Mouse (Mus musculus) forebrain, embryonic 14.5 days (tissue): ENCODE measurements at regions not wholly inside any gene's neighbourhood (a gene's known extent, or its start where the extent isn't known, plus 50 kb on each side); places are given as distances from the start of the nearest gene placed in this dataset.
A peak's percentile ranks its signal among the peaks of the same experiment; 100 is the strongest.

ENCODE experiments used
- ATAC-seq: fragments of 200-750 bp; cut with Nextera tagmentation; 2 replicates; pipeline ENCODE4 v1.8.0; 2017; ENCODE audit warnings: mild to moderate bottlenecking, moderate library complexity
- DNase-seq: peaks from one replicate; pipeline ENCODE4 v3.0.0-alpha.2; 2015; ENCODE audit warnings: low spot score
- H3K27ac ChIP-seq: fragments of 300-500 bp; sonication (generic); 2 replicates; pipeline ENCODE4 v1.5.1; 2014; ENCODE audit warnings: low read depth, mild to moderate bottlenecking, control low read depth, low read length, moderate library complexity
- H3K27me3 ChIP-seq: fragments of 300-500 bp; sonication (generic); replicated peaks from 2 replicates; pipeline ENCODE4 v1.6.1; 2014; ENCODE audit warnings: low read length, control low read depth, mixed read lengths; ENCODE audit not compliant: control insufficient read depth, insufficient read depth
- H3K36me3 ChIP-seq: fragments of 300-500 bp; sonication (generic); 2 replicates; pipeline ENCODE4 v1.6.1; 2014; ENCODE audit warnings: low read length, control low read depth; ENCODE audit not compliant: control insufficient read depth, insufficient read depth
- H3K4me1 ChIP-seq: fragments of 300-500 bp; sonication (generic); 2 replicates; pipeline ENCODE4 v1.6.1; 2014; ENCODE audit warnings: antibody characterized with exemption, low read length, control low read depth; ENCODE audit not compliant: control insufficient read depth, insufficient read depth
- H3K4me2 ChIP-seq: fragments of 300-500 bp; sonication (generic); 2 replicates; pipeline ENCODE4 v1.6.1; 2014; ENCODE audit warnings: mild to moderate bottlenecking, control low read depth, low read length
- H3K4me3 ChIP-seq: fragments of 300-500 bp; sonication (generic); 2 replicates; pipeline ENCODE4 v1.5.1; 2014; ENCODE audit warnings: low read depth, low read length, control low read depth
- H3K9ac ChIP-seq: fragments of 300-500 bp; sonication (generic); 2 replicates; pipeline ENCODE4 v1.6.1; 2014; ENCODE audit warnings: mild to moderate bottlenecking, low read length, control low read depth, moderate library complexity
- H3K9me3 ChIP-seq: fragments of 300-500 bp; sonication (generic); replicated peaks from 2 replicates; pipeline ENCODE4 v1.6.1; 2016; ENCODE audit warnings: low read length, control low read depth, mixed read lengths; ENCODE audit not compliant: control insufficient read depth
- WGBS: fragments of 180-500 bp; shearing (Covaris S2); extraction: QIAGEN DNeasy Blood & Tissue Kit; methylation state at CpG from one replicate; pipeline ENCODE4 v1.1.7; 2014; 5-methylcytosine and 5-hydroxymethylcytosine counted together

DNA sequence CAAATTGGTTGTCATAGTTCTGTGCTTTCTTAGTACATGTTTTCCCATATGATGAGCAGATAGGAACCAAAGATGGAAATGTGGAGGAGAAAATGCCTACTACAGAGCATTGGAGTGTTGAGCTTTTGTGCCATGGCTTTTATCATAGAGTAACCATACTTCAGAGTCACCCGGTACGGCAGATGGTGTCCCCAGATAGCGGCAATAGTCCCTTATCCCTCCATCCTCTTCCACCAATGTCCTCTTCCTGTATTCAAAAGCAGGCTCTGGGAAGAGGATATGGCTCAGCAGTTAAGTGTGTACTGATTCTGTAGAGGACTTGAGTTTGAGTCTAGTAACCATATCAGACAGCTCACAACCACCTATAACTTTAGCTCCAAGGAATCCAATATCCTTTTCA lies 106.3 kb downstream of the 1190002N15Rik start:
- WGBS, result 93% methylated on average over 3 of the region's 3 CpGs
- Histone ChIP-seq H3K4me1 (no peaks in the 10 kb centered on the region), H3K4me3 (no peak overlapping the region), H3K27me3 (no peaks in the 10 kb centered on the region), H3K9ac (no peak overlapping the region), H3K36me3 (no peaks in the 10 kb centered on the region), H3K9me3 (no peaks in the 10 kb centered on the region), H3K27ac (no peak overlapping the region), H3K4me2 (no peak overlapping the region)
- ATAC-seq, result no peak
- no peak for DNase-seq

DNA sequence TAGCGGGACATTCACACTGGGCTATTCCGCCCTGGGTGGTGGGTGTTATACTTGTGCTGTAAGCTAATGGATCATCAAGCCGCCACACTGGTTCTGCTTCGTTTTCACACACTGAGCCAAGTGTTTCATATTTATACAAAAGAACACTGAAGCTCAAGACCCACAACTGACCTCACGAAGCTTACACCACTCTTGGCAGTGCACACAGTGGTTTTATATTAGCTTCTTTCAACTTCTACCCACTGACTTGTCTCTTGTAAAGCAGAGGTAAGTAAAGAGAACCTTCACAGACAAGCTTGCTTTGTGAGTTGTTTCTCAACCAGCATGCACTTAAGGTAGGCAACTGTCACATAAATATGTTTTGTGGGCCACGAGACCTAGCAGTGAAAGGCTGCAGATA lies 106.9 kb downstream of the 1190002N15Rik start:
- DNase-seq (no peak), ATAC-seq (no peak)
- Histone ChIP-seq H3K9me3 (no peaks in the 10 kb centered on the region), H3K9ac (no peak overlapping the region), H3K36me3 (no peaks in the 10 kb centered on the region), H3K27ac (no peak overlapping the region), H3K4me2 (no peak overlapping the region), H3K4me3 (no peak overlapping the region), H3K27me3 (no peaks in the 10 kb centered on the region), H3K4me1 (no peaks in the 10 kb centered on the region)
- 84% methylated on average over 6 of the region's 6 CpGs for WGBS

DNA sequence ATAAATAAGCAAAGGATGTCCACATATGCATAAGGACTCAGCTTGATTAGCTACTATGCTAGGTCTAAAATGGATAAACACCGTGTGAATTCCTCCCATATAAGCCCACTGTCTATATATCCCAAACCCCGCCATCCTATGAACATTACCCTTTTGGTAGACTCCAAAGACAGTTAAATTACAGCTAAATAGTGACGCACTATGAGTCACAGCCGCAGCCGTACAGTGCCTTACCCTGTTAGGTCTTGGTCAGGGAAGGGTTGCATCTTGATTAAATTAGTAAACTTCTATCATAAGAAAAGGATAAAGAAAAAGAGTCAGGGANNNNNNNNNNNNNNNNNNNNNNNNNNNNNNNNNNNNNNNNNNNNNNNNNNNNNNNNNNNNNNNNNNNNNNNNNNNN lies 111.1 kb downstream of the 1190002N15Rik start:
- no peak overlapping the region for H3K9ac ChIP-seq
- ATAC-seq (no peak), DNase-seq (no peak)
- H3K4me3 ChIP-seq, result no peak overlapping the region
- no peaks in the 10 kb centered on the region for H3K9me3 ChIP-seq
- H3K36me3 ChIP-seq, result no peaks in the 10 kb centered on the region
- H3K27ac ChIP-seq, result no peak overlapping the region
- no peaks in the 10 kb centered on the region for H3K27me3 ChIP-seq
- H3K4me1 ChIP-seq, result 0 out of 2 replicates have a peak, but pooled peaks cover 2% of the 10 kb centered on the region
- no peak overlapping the region for H3K4me2 ChIP-seq
- WGBS, result 91% methylated on average over 5 of the region's 5 CpGs

DNA sequence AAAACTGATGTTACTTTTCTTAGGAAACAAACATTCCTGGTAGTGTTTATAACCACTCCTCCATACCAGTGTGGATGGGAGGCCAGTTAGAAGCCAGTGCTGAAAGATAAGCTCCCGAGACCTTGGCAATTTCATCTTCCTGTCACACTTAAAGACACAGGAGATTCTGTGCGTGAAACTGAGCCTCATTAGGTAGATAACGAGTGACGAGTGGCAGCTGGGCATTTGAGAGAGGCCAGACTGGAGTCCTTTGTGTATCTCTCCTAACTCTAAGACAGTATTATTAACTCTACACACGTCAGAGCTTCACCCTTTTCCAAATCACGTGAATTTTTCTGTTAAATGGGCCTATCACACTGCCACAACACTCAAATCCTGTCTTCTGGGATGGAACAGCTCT lies 112.1 kb downstream of the 1190002N15Rik start:
- 13% methylated on average over 6 of the region's 6 CpGs for WGBS
- Histone ChIP-seq H3K4me3 (no peak overlapping the region), H3K27me3 (no peaks in the 10 kb centered on the region), H3K9me3 (no peaks in the 10 kb centered on the region), H3K27ac (no peak overlapping the region), H3K4me2 (no peak overlapping the region), H3K36me3 (no peaks in the 10 kb centered on the region), H3K9ac (no peak overlapping the region), H3K4me1 (0 out of 2 replicates have a peak, but pooled peaks cover 2% of the 10 kb centered on the region)
- DNase-seq (peak; percentile 31), ATAC-seq (peak; percentile 48; the same call in 1 of the 2 replicates)

DNA sequence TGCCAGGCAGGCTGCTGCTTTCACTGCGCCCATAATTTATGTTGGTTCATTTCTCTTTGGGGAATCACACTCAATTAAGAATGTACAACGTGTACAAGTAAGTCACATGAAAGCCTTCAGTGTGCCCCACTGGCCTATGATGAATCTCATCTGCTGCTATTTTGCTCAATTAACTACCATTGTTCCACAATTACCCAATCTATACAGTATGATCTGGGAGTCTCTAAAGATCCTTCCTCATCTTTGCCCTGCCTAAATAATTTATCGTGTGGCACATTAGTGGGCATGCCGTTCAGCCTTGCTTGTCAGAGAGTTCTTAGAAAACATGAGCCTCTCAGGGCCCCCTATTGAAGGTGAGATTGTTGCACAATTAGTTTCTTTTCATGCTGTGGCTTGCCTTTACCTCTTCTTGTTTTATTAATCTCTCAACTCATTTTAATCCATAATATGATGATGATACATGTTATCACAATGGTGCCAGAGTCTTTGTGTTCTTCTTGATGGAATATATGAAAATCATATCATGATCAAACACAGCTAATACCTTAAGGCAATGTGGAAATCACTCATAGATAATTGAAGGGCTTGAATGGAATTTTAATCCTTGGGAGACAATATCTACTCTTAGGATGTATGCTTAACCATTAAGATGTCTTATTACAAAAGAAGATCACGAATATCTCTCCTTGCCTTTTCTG lies 113.3 kb downstream of the 1190002N15Rik start:
- Histone ChIP-seq H3K27me3 (no peaks in the 10 kb centered on the region), H3K27ac (no peak overlapping the region), H3K9ac (no peak overlapping the region), H3K4me2 (no peak overlapping the region), H3K9me3 (no peaks in the 10 kb centered on the region), H3K4me3 (no peak overlapping the region), H3K36me3 (no peaks in the 10 kb centered on the region), H3K4me1 (0 out of 2 replicates have a peak, but pooled peaks cover 2% of the 10 kb centered on the region)
- ATAC-seq (no peak), DNase-seq (peak; percentile 21)
- WGBS, result 41% methylated on average over 5 of the region's 5 CpGs

DNA sequence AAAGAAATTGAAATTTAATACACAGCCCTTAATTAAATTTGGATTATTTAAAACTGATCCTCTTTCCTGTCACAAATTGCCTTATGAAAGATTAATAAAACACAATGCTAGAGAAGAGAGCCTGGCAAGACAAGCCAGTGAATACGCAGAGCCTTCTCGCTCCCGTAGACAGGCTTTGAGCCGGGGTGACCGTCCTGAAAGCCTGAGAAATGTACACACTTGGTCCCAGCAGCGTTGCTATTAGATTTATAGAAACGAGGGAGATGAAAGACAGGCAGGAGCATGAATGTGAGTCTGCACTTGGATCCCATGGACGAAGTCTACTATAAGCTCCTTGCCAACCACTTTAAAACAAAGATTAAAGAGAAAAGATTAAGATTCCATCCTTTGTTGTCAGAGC lies 127.3 kb downstream of the 1190002N15Rik start:
- Histone ChIP-seq H3K4me1 (peaks cover 12% of the 10 kb centered on the region; the same call in 1 of the 2 replicates), H3K9me3 (no peaks in the 10 kb centered on the region), H3K4me3 (no peak overlapping the region), H3K4me2 (no peak overlapping the region), H3K9ac (no peak overlapping the region), H3K36me3 (no peaks in the 10 kb centered on the region), H3K27ac (peak overlapping the region; percentile 22; the same call in 1 of the 2 replicates), H3K27me3 (no peaks in the 10 kb centered on the region)
- ATAC-seq, result peak; percentile 61; the same call in 1 of the 2 replicates
- peak; percentile 36 for DNase-seq
- WGBS, result 26% methylated on average over 8 of the region's 8 CpGs

DNA sequence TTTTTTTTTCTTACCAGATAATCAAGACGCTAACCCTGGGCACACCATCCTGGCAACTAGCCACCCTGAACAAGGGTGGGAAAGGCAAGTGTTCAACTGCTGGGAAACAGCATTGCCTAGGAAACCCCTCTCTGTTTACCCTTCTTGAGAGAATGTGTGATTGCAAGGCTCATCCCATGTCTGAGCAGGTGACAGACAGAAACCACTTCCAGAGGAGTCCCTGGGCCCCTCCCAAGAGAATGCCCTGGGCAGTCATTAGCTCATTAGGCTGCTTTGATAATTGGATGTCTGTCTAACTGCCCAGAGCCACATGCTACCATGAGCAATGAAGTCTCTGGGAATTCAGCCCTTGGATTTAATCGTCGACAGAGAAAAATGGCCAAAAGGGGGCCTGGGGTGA lies 127.8 kb downstream of the 1190002N15Rik start:
- Histone ChIP-seq H3K4me2 (no peak overlapping the region), H3K36me3 (no peaks in the 10 kb centered on the region), H3K27me3 (no peaks in the 10 kb centered on the region), H3K9me3 (no peaks in the 10 kb centered on the region), H3K9ac (no peak overlapping the region), H3K27ac (no peak overlapping the region), H3K4me1 (peaks cover 12% of the 10 kb centered on the region; the same call in 1 of the 2 replicates), H3K4me3 (no peak overlapping the region)
- DNase-seq (peak; percentile 87), ATAC-seq (peak; percentile 96)
- 14% methylated on average over 3 of the region's 3 CpGs for WGBS

DNA sequence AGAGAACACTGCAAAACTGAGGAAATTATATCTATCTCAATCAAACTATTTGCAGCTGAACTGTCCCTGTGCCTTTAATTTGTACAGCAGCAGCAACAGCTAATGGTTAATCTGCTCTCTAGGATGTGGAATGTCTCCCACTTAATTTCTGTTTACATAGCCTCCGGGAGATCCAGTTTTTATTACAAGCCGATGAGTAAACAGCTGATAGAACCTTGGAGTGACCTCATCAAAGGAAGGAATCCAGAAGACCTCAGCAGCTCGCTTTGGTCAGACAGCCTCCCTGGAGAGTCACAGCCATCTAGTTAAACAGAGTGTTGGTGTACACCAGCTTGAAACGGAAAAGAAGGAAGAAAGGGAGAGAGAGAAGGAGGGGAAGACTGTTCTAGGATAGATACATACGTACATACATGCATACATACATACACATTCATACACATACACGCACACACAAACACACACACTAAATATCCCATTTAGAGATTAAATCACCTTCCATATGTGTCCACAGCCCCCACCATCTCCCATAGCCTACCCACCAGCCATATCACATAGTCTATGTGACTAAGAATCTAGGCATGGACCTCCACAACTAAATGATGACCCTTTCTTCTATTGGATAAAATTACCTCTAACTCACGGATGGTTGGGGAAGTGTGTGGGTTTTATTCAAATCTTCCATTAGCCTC lies 129.1 kb downstream of the 1190002N15Rik start:
- Histone ChIP-seq H3K36me3 (no peaks in the 10 kb centered on the region), H3K4me3 (no peak overlapping the region), H3K9me3 (no peaks in the 10 kb centered on the region), H3K27me3 (no peaks in the 10 kb centered on the region), H3K4me2 (no peak overlapping the region), H3K27ac (no peak overlapping the region), H3K9ac (no peak overlapping the region), H3K4me1 (peaks cover 12% of the 10 kb centered on the region; the same call in 1 of the 2 replicates)
- no peak for DNase-seq
- ATAC-seq, result no peak
- WGBS, result 73% methylated on average over 7 of the region's 7 CpGs

DNA sequence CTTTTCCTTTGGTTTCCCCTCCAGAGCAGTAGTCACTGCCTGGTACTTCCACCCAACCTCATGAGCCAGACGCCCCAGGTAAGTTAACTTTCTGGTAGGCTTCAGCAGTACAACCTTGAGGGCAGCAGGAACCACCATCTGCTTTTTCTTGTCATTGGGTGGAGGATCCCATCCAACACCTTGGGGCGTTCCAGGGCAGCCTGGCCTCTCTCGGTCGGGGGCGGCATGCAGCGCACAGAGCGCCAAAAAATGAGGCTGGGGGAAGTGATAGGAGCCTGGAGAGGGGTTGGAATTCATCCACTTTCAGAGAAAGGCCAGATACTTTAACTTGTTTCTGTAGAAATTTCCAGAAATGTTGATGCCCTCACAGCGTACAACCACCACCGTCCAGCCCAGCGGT lies 130.2 kb downstream of the 1190002N15Rik start:
- 95% methylated on average over 10 of the region's 10 CpGs for WGBS
- no peak overlapping the region for H3K27ac ChIP-seq
- H3K36me3 ChIP-seq, result no peaks in the 10 kb centered on the region
- no peaks in the 10 kb centered on the region for H3K27me3 ChIP-seq
- no peak overlapping the region for H3K4me2 ChIP-seq
- DNase-seq (no peak), ATAC-seq (no peak)
- H3K9me3 ChIP-seq, result no peaks in the 10 kb centered on the region
- H3K9ac ChIP-seq, result no peak overlapping the region
- peaks cover 12% of the 10 kb centered on the region; the same call in 1 of the 2 replicates for H3K4me1 ChIP-seq
- H3K4me3 ChIP-seq, result no peak overlapping the region
